Mouse (Mus musculus) embryonic facial prominence, embryonic 13.5 days (tissue): ENCODE results near the gene Rbp7. TPM values are rescaled to one million over a fixed set of nuclear protein-coding genes. Genes with fewer than 3 reads are reported as not detected.

Experiments used
- ATAC-seq: fragments of 200-750 bp; cut with Nextera tagmentation; 2 replicates; pipeline ENCODE4 v1.8.0; 2017; ENCODE audit warnings: low read depth; ENCODE audit not compliant: insufficient number of reproducible peaks, insufficient read depth, low FRiP score, low TSS enrichment
- H3K27ac ChIP-seq: fragments of 300-500 bp; sonication (generic); 2 replicates; pipeline ENCODE4 v1.5.1; 2015; ENCODE audit warnings: moderate library complexity, mild to moderate bottlenecking, inconsistent platforms
- H3K27me3 ChIP-seq: fragments of 300-500 bp; sonication (generic); 2 replicates; pipeline ENCODE4 v1.6.1; 2015; ENCODE audit warnings: mild to moderate bottlenecking, inconsistent platforms
- H3K36me3 ChIP-seq: fragments of 300-500 bp; sonication (generic); 2 replicates; pipeline ENCODE4 v1.6.1; 2015; ENCODE audit warnings: mild to moderate bottlenecking, inconsistent platforms
- H3K4me1 ChIP-seq: fragments of 300-500 bp; sonication (generic); 2 replicates; pipeline ENCODE4 v1.6.1; 2015; ENCODE audit warnings: inconsistent platforms
- H3K4me2 ChIP-seq: fragments of 300-500 bp; sonication (generic); 2 replicates; pipeline ENCODE4 v1.6.1; 2015; ENCODE audit warnings: moderate library complexity, mild to moderate bottlenecking, inconsistent platforms
- H3K4me3 ChIP-seq: fragments of 300-500 bp; sonication (generic); 2 replicates; pipeline ENCODE4 v1.5.1; 2015; ENCODE audit warnings: mild to moderate bottlenecking, inconsistent platforms
- H3K9ac ChIP-seq: fragments of 300-500 bp; sonication (generic); 2 replicates; pipeline ENCODE4 v1.6.1; 2015; ENCODE audit warnings: mild to moderate bottlenecking, inconsistent platforms
- H3K9me3 ChIP-seq: fragments of 300-500 bp; sonication (generic); 2 replicates; pipeline ENCODE4 v1.6.1; 2016; ENCODE audit warnings: inconsistent platforms
- WGBS: fragments of 180-500 bp; shearing (Covaris S2); methylation state at CpG from one replicate; pipeline ENCODE4 v1.1.7; 2015; ENCODE audit warnings: mixed read lengths; 5-methylcytosine and 5-hydroxymethylcytosine counted together
- polyA plus RNA-seq: library from polyadenylated mRNA; unstranded; fragments of >200 nt; fragmentation: Nextera tagmentation; extraction: Ambion mirVana; gene quantifications from 2 replicates; pipeline ENCODE4 v1.2.1, GENCODE M21; 2015

Rbp7 gene
- polyA plus RNA-seq, 1 experiment from 2014 or later, result not detected

GRCm38 (mm10) chr4:149404640-149405465, 49.9 kb downstream of the Rbp7 start:
- 61% methylated on average over 19 of the region's 19 CpGs for WGBS
- H3K4me2 ChIP-seq, result no peak overlapping the region
- no peak overlapping the region; the same call in 1 of the 2 replicates for H3K9ac ChIP-seq

GRCm38 (mm10) chr4:149403037-149403436, 51.7 kb downstream of the Rbp7 start:
- peaks cover 66% of the 10 kb centered on the region for H3K4me1 ChIP-seq
- H3K4me3 ChIP-seq, result no peak overlapping the region
- H3K9ac ChIP-seq, result no peak overlapping the region
- H3K9me3 ChIP-seq, result no peaks in the 10 kb centered on the region
- no peaks in the 10 kb centered on the region for H3K27me3 ChIP-seq
- H3K27ac ChIP-seq, result peak overlapping the region; percentile 24
- H3K4me2 ChIP-seq, result peak overlapping the region; percentile 38
- WGBS, result 8% methylated on average over 6 of the region's 6 CpGs
- peaks cover 10% of the 10 kb centered on the region for H3K36me3 ChIP-seq
- no peak for ATAC-seq

More at GRCm38 (mm10) chr4:149404640-149405465, 49.9 kb downstream of the Rbp7 start:
- Histone ChIP-seq H3K9me3 (no peaks in the 10 kb centered on the region), H3K4me1 (peaks cover 57% of the 10 kb centered on the region), H3K36me3 (peaks cover 2% of the 10 kb centered on the region), H3K4me3 (no peak overlapping the region), H3K27ac (no peak overlapping the region; the same call in 1 of the 2 replicates), H3K27me3 (no peaks in the 10 kb centered on the region)
- 0 out of 2 replicates have a peak, but pooled peaks have one; percentile 7 for ATAC-seq

GRCm38 (mm10) chr4:149401591-149401982, 53.2 kb downstream of the Rbp7 start:
- no peak overlapping the region for H3K4me2 ChIP-seq

GRCm38 (mm10) chr4:149400878-149401590, 53.7 kb downstream of the Rbp7 start:
- H3K4me3 ChIP-seq, result no peak overlapping the region
- H3K27me3 ChIP-seq, result no peaks in the 10 kb centered on the region
- peak overlapping the region; percentile 51; the same call in 1 of the 2 replicates for H3K27ac ChIP-seq
- no peak overlapping the region for H3K9ac ChIP-seq
- H3K9me3 ChIP-seq, result no peaks in the 10 kb centered on the region
- ATAC-seq, result no peak
- H3K4me2 ChIP-seq, result no peak overlapping the region
- H3K4me1 ChIP-seq, result peaks cover 69% of the 10 kb centered on the region
- 66% methylated on average over 12 of the region's 12 CpGs for whole genome bisulfite sequencing
- H3K36me3 ChIP-seq, result peaks cover 24% of the 10 kb centered on the region

More at GRCm38 (mm10) chr4:149401591-149401982, 53.2 kb downstream of the Rbp7 start:
- Histone ChIP-seq H3K27me3 (no peaks in the 10 kb centered on the region), H3K9ac (no peak overlapping the region), H3K36me3 (peaks cover 22% of the 10 kb centered on the region), H3K4me3 (no peak overlapping the region), H3K9me3 (no peaks in the 10 kb centered on the region), H3K27ac (peak overlapping the region; percentile 5; the same call in 1 of the 2 replicates), H3K4me1 (peaks cover 71% of the 10 kb centered on the region)
- WGBS, result 62% methylated on average over 8 of the region's 8 CpGs
- no peak for ATAC-seq

Other genes starting within 250 kb of the Rbp7 start
- gene Kif1b, start 147.3 kb downstream of the Rbp7 start, polyA plus RNA-seq, result 42.8 and 53.9 TPM in 2 replicates
- gene Ube4b, start 28.2 kb downstream of the Rbp7 start, polyA plus RNA-seq, result 48.7 and 49.4 TPM in 2 replicates
- gene Tmem274, start 22.4 kb upstream of the Rbp7 start, polyA plus RNA-seq, result 0.37 TPM in 1 of 2 replicates, not detected in the other
- 9.2 and 10.2 TPM in 2 replicates for gene Nmnat1, start 30.2 kb upstream of the Rbp7 start, polyA plus RNA-seq
- 56.5 TPM in 2 replicates for gene Lzic, start 30.3 kb upstream of the Rbp7 start, polyA plus RNA-seq
- gene Ctnnbip1, start 63.3 kb upstream of the Rbp7 start, polyA plus RNA-seq, result 65.4 and 65.6 TPM in 2 replicates
- gene Clstn1, start 131.5 kb upstream of the Rbp7 start, polyA plus RNA-seq, result 21.5 and 51.2 TPM in 2 replicates
- 4.4 and 4.9 TPM in 2 replicates for gene Pik3cd, start 247.6 kb upstream of the Rbp7 start, polyA plus RNA-seq